Mouse (Mus musculus): ENCODE data around the gene Slc35f2.
A peak's percentile ranks its signal among the peaks of the same experiment; 100 is the strongest.

Slc35f2 gene

GRCm38 (mm10) chr9:53829081-53829865, 57.9 kb downstream of the Slc35f2 start:
- peak; percentile 26 to 36 for DNase-seq

DNA sequence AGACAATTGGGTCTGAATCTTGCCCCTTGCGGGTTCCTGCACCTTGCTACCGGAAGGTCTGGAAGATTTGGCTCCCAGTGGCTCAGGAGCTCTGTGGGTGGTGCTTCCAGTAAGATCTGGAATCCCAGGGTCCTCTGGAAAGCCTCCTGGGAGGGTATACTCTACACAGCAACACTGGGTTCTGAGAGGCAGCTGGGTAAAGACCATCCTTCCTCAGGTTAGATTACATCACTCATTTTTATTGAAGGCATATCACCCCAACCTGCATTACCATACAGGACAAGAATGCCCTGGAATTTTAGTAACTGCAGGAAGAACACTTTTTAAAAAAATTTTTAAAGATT, 58.5 kb downstream of the Slc35f2 start:
- no peak for DNase-seq

DNA sequence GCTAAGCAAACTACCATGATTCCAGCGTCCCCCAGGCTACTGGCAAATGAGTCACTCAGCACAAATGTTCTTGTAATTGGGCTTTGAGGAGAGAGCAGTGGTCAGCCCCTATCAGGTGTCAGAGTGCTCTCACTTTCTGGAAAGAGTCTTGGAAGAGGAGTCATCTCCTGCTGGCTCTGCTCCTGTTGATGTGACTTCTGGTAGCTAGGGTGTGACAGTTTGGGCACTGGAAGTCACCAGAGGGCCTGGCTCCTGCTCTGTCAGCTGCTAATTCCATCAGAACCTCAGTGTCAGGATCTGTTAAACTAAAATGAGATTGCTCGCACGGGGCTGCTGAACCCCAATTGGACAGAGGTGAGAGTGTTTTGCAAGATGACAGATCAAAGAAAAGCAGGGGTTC, 63.7 kb downstream of the Slc35f2 start:
- DNase-seq = no peak

DNA sequence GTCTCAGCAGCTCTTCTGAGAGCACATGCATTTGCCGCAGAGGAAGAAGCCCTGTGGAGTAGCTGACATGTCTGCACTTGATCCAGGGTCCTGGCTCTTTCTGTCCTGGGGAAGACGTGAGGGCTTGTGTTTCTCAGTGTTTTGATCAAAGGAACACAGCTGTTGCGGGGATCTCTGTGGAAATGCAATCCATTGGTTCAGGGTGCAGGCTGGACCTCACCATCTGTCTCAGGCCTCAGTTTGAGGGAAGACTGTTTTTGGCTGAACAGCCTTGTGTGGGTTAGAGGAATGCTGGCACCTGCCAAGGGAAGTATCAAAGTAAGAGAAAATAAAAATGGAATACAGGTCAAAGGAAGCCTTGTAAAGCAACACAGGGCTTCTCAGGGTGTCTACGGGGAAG, 64.6 kb downstream of the Slc35f2 start:
- DNase-seq = no peak

GRCm38 (mm10) chr9:53838816-53839215, 67.5 kb downstream of the Slc35f2 start:
- DNase-seq = no peak

GRCm38 (mm10) chr9:53848548-53848947, 77.2 kb downstream of the Slc35f2 start:
- DNase-seq = no peak

DNA sequence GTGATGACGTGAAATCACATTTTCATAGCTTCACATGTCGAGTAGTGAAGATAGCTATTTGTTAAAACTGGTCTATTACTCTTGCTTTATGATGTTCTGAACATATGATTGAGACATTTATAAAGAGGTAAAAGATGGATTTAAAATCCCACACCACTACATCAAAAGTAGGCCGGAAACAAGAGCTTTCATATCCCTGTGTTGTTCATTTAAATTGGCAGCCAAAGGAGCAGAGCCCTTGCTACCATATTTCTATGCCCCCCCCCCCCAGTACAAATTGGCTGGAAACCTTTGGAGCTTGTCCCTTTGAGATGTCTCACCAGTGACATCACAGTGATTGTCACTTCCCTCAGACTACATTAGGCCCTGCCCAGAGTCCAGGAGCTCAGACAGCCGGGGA, 78.5 kb downstream of the Slc35f2 start, which contains the start of gene Sln:
Gene Sln, plus strand, starts transcription at position 301 of the 400 bp plus-strand sequence.
- DNase-seq = no peak

- no peak for DNase-seq
These were observed 80.8 kb downstream of the Slc35f2 start for GRCm38 (mm10) chr9:53852158-53852557.

DNA sequence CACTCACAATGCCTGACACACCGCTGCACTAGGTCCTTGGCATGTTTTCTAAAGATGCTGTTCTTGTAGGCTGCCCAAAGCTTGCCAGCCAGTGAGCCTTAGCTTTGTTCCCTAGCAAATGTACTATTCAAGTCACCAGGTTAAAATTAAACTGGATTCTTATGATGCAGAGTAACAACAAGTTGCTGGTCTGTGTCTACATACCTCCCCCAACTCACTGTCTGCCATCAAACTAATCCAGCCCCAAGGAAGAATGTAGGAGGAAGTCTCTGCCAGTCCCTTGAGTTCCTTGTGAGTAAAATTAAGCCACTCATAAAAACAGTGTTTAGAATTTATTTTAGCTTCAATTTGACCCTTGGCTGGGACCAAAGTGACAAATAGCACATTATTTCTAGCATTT, 82.3 kb downstream of the Slc35f2 start:
- DNase-seq = no peak

DNA sequence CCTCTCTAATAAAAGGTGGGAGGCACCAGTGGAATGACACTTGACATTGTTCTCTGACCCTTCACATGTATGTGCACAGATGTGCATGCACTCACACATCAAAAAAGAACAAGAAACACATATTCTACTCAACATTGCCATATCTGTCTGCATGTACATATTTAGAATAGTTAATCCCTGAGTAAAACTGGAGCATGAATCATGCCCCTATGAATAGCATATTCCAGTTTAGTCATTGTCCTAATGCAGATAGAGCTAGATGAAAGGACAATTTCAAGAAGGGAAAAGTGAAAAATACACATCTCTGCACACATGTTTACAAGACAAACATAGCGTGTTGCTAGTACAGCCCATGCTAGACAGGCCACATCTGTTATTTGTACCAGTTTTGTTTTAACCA, 83.2 kb downstream of the Slc35f2 start:
- no peak for DNase-seq

GRCm38 (mm10) chr9:53857864-53858263, 86.5 kb downstream of the Slc35f2 start:
- no peak for DNase-seq
